In the genomic region with DNA sequence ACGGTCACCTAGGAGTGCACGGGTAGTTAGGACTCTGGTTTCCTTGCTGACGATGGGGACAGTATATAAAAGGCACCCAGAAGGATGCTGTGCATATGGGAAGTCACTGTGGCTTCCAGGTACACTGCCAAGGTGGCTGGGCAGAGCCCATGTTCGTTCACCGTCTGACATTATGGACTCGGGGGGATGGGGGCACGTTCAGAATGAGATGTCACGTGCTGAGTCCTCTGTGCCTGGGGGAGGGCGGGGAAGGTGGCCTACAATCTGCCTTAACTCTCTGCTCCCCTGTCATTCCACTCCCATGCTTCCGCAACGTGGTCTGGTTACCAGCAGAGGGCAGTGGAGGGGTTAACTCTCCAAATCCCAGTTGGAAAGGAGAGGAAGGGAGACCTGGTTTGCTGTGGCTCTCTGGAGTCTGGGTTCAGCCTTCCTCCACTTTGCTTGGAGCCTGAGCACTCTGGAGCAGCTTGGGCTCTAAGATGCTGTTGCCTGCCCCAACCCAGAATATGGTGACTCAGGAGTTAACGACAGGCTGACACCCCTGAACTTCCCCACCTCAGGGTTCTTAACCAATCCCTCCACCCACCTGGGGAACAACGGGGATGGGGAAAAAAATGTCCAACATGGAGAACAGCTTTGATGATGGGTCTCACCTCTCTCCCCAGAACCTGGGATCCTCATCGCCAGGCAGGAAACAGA, we compare ENCODE assay signal across 7 mouse cellular contexts. TPM values are rescaled to one million over a fixed set of nuclear protein-coding genes. Genes with fewer than 3 reads are reported as not detected.
DNase-seq lines count a peak whose midpoint lies in the region; ATAC-seq and TF ChIP-seq lines count a peak whose summit lies in the region.

No protein-coding gene starts in this region.

- intact Hi-C loops in left cerebral cortex, adult 2 months (cut with DNase I), result no loop called here
- intact Hi-C loops in gastrocnemius, postnatal 36 days (cut with DNase I), result no loop called here

- H3K9ac ChIP-seq in hindbrain, postnatal 0 days (replicated peaks; ENCODE audit: low read length), result 0 out of 2 replicates have a peak overlapping the region, but pooled peaks have one; percentile 6
- H3K9ac ChIP-seq in neural tube, embryonic 11.5 days (ENCODE audit: low read length), result no peak overlapping the region

- H3K27me3 ChIP-seq in hindbrain, postnatal 0 days (ENCODE audit: insufficient read depth, low read length), result no peaks in the 10 kb centered on the region
- no peaks in the 10 kb centered on the region for H3K27me3 ChIP-seq in neural tube, embryonic 11.5 days (ENCODE audit: control insufficient read depth, insufficient read depth, low read length)

- DNase-seq in left cerebral cortex, adult 2 months (ENCODE audit: extremely low spot score in 1 of 2, low spot score in 2 of 2), result peak; percentile 56 to 57
- DNase-seq in left cerebral cortex, adult 11 months (ENCODE audit: low spot score), result no peak
- peak; percentile 30 for DNase-seq in adipocyte (ENCODE audit: low spot score)
- peak; percentile 81 for DNase-seq in embryo, embryonic 10.5 days (ENCODE audit: low spot score)
- peak; percentile 80 for DNase-seq in hindbrain, postnatal 0 days (ENCODE audit: low spot score)
- peak; percentile 74 for DNase-seq in neural tube, embryonic 11.5 days (ENCODE audit: low spot score)
- DNase-seq in gastrocnemius, postnatal 36 days, result no peak

- H3K4me1 ChIP-seq in hindbrain, postnatal 0 days (ENCODE audit: insufficient read depth, low read length), result peaks cover 20% of the 10 kb centered on the region
- H3K4me1 ChIP-seq in neural tube, embryonic 11.5 days (ENCODE audit: control insufficient read depth, insufficient read depth, low read length), result peaks cover 8% of the 10 kb centered on the region; the same call in 1 of the 2 replicates

- H3K9me3 ChIP-seq in hindbrain, postnatal 0 days (ENCODE audit: low read length), result no peaks in the 10 kb centered on the region
- no peaks in the 10 kb centered on the region for H3K9me3 ChIP-seq in neural tube, embryonic 11.5 days (ENCODE audit: control insufficient read depth, low read length)

- peak; percentile 35 for ATAC-seq in hindbrain, postnatal 0 days
- peak; percentile 16; the same call in 1 of the 2 replicates for ATAC-seq in neural tube, embryonic 11.5 days (ENCODE audit: insufficient read depth, low FRiP score, low TSS enrichment)

- WGBS in hindbrain, postnatal 0 days, result 10% methylated on average over 14 of the region's 14 CpGs
- WGBS in neural tube, embryonic 11.5 days, result 22% methylated on average over 14 of the region's 14 CpGs

- peak overlapping the region; percentile 34; the same call in 1 of the 2 replicates for H3K4me2 ChIP-seq in hindbrain, postnatal 0 days (ENCODE audit: low read depth, low read length)
- H3K4me2 ChIP-seq in neural tube, embryonic 11.5 days (ENCODE audit: low read depth), result no peak overlapping the region

- H3K36me3 ChIP-seq in hindbrain, postnatal 0 days (ENCODE audit: insufficient read depth, low read length), result no peaks in the 10 kb centered on the region
- H3K36me3 ChIP-seq in neural tube, embryonic 11.5 days (ENCODE audit: control insufficient read depth, insufficient read depth, low read length), result no peaks in the 10 kb centered on the region

- H3K27ac ChIP-seq in left cerebral cortex, adult 2 months, result peak overlapping the region; percentile 82
- no peak overlapping the region; the same call in 1 of the 2 replicates for H3K27ac ChIP-seq in hindbrain, postnatal 0 days
- H3K27ac ChIP-seq in neural tube, embryonic 11.5 days (ENCODE audit: low read depth, low read length), result no peak overlapping the region

- H3K4me3 ChIP-seq in left cerebral cortex, adult 2 months, result peak overlapping the region; percentile 32
- peak overlapping the region; percentile 18 for H3K4me3 ChIP-seq in hindbrain, postnatal 0 days (ENCODE audit: low read length)
- no peak overlapping the region for H3K4me3 ChIP-seq in neural tube, embryonic 11.5 days (ENCODE audit: low read depth, low read length)

- peak; percentile 57 for TF ChIP-seq CTCF in left cerebral cortex, adult 2 months (IDR thresholded peaks at IDR 0.05)
- peak; percentile 85 for TF ChIP-seq CTCF in hindbrain, postnatal 0 days (IDR thresholded peaks at IDR 0.05; ENCODE audit: low read depth)

RNA-seq across cellular contexts. Expression of gene Rcvrn, which starts 42.8 kb away (rescaled TPM):
- total RNA-seq in left cerebral cortex, adult 2 months (2021), result 1 to 10 TPM in 1 of 2 experiments, under 1 TPM in 1; 0.91 to 3.2 TPM
- not detected in 2 replicates for total RNA-seq in hindbrain, postnatal 0 days (2014; rRNA removed)
- not detected in 2 replicates for polyA plus RNA-seq in hindbrain, postnatal 0 days (2015; fragmentation: Nextera tagmentation; extraction: Ambion mirVana)
- not detected in 2 replicates for polyA plus RNA-seq in neural tube, embryonic 11.5 days (2014; fragmentation: Nextera tagmentation; extraction: Ambion mirVana)
- total RNA-seq in gastrocnemius, postnatal 36 days (2021), result not detected

Comparison
In these comparisons a context has a peak if more than half of its experiments do, and no peak if none do; other contexts are left out.
1. DNase-seq: peak in left cerebral cortex, adult 2 months (2 of 2), adipocyte (single experiment), embryo, embryonic 10.5 days (single experiment), hindbrain, postnatal 0 days (single experiment) and neural tube, embryonic 11.5 days (single experiment); none in left cerebral cortex, adult 11 months (single experiment) and gastrocnemius, postnatal 36 days (0 of 2).